20 mouse cellular contexts compared by ENCODE assay signal in genomic region chr5:67456841-67457240, GRCm38 (mm10).
"Had no signal": no experiment of that assay in that cellular context is flagged by ENCODE, and none has a peak within 500 bp of the region (broad histone marks: within the 10 kb centered on the region; RNA-seq: fewer than 3 reads in every experiment).

No protein-coding gene starts in this region.

- H3K4me3 ChIP-seq: lung, embryonic 15.5 days; megakaryocyte, embryonic 14.5 days; midbrain, embryonic 13.5 days; midbrain, embryonic 15.5 days; neural tube, embryonic 13.5 days; neural tube, embryonic 15.5 days had no signal

- H3K4me1 ChIP-seq: lung, embryonic 15.5 days; midbrain, embryonic 13.5 days; midbrain, embryonic 15.5 days; neural tube, embryonic 13.5 days; neural tube, embryonic 15.5 days had no signal

- H3K36me3 ChIP-seq: lung, embryonic 15.5 days; midbrain, embryonic 13.5 days; midbrain, embryonic 15.5 days; neural tube, embryonic 13.5 days; neural tube, embryonic 15.5 days had no signal

- H3K27me3 ChIP-seq: lung, embryonic 15.5 days; megakaryocyte, embryonic 14.5 days; midbrain, embryonic 13.5 days; midbrain, embryonic 15.5 days; neural tube, embryonic 13.5 days; neural tube, embryonic 15.5 days had no signal

- H3K9me3 ChIP-seq: lung, embryonic 15.5 days; midbrain, embryonic 13.5 days; midbrain, embryonic 15.5 days; neural tube, embryonic 13.5 days; neural tube, embryonic 15.5 days had no signal

- DNase-seq: liver, postnatal 0 days; lung, adult 2 months; lung, postnatal 14 days; lung, postnatal 36 days; retina, postnatal 1 day; right cerebral cortex, adult 18-20 months; right cerebral cortex, postnatal 25 days; right cerebral cortex, postnatal 4 days; spleen, adult 18-20 months; thymus, adult 18-20 months; thymus, postnatal 14 days; thymus, postnatal 36 days had no signal

- H3K4me2 ChIP-seq: lung, embryonic 15.5 days; midbrain, embryonic 11.5 days; midbrain, embryonic 13.5 days; midbrain, embryonic 15.5 days; neural tube, embryonic 13.5 days; neural tube, embryonic 15.5 days had no signal

- H3K27ac ChIP-seq: lung, embryonic 15.5 days; macrophage; midbrain, embryonic 13.5 days; midbrain, embryonic 15.5 days; neural tube, embryonic 13.5 days; neural tube, embryonic 15.5 days had no signal

- H3K9ac ChIP-seq: liver, postnatal 0 days; lung, embryonic 15.5 days; midbrain, embryonic 13.5 days; midbrain, embryonic 15.5 days; neural tube, embryonic 13.5 days; neural tube, embryonic 15.5 days had no signal
